Mouse (Mus musculus): ENCODE results near the gene Arhgap33. TPM values are rescaled to one million over a fixed set of nuclear protein-coding genes. Genes with fewer than 3 reads are reported as not detected.
A peak's percentile ranks its signal among the peaks of the same experiment; 100 is the strongest.

Gene Arhgap33
- 78.3 and 90.0 TPM in 2 replicates for polyA plus RNA-seq (2016; fragmentation: Nextera tagmentation; extraction: Ambion mirVana)

GRCm38 (mm10) chr7:30534633-30535577, at the start of gene Arhgap33:
Arhgap33 (minus strand) TSS chr7:30535060.
- H3K9me3 ChIP-seq = no peaks in the 10 kb centered on the region
- peak within 1 kb of the TSS; percentile 87 for H3K9ac ChIP-seq
- peak within 1 kb of the TSS; percentile 77 for H3K27ac ChIP-seq
- H3K27me3 ChIP-seq (replicated peaks) = no peaks in the 10 kb centered on the region
- ATAC-seq (ENCODE audit: low FRiP score, low read depth) = peak; percentile 89
- H3K4me1 ChIP-seq = peaks cover 33% of the 10 kb centered on the region
- peaks cover 43% of the 10 kb centered on the region for H3K36me3 ChIP-seq
- under 1% methylated on average over 79 of the region's 84 CpGs for WGBS
- H3K4me2 ChIP-seq (replicated peaks) = peak within 1 kb of the TSS; percentile 81
- peak within 1 kb of the TSS; percentile 78 for H3K4me3 ChIP-seq

GRCm38 (mm10) chr7:30584339-30584738, 49.5 kb upstream of the Arhgap33 start:
- Histone ChIP-seq H3K4me2 (replicated peaks) (no peak overlapping the region), H3K27ac (no peak overlapping the region), H3K27me3 (replicated peaks) (no peaks in the 10 kb centered on the region), H3K36me3 (peaks cover 73% of the 10 kb centered on the region), H3K4me1 (peaks cover 13% of the 10 kb centered on the region), H3K4me3 (no peak overlapping the region), H3K9ac (no peak overlapping the region), H3K9me3 (no peaks in the 10 kb centered on the region)
- WGBS = 96% methylated on average over 10 of the region's 10 CpGs
- no peak for ATAC-seq (ENCODE audit: low FRiP score, low read depth)

GRCm38 (mm10) chr7:30581547-30581946, 46.7 kb upstream of the Arhgap33 start:
- H3K4me3 ChIP-seq = no peak overlapping the region
- no peak for ATAC-seq (ENCODE audit: low FRiP score, low read depth)
- H3K9me3 ChIP-seq = no peaks in the 10 kb centered on the region
- H3K36me3 ChIP-seq = peaks cover 99% of the 10 kb centered on the region
- no peak overlapping the region for H3K27ac ChIP-seq
- peaks cover 2% of the 10 kb centered on the region for H3K4me1 ChIP-seq
- no peak overlapping the region for H3K4me2 ChIP-seq (replicated peaks)
- 97% methylated on average over 16 of the region's 16 CpGs for WGBS
- no peak overlapping the region for H3K9ac ChIP-seq
- H3K27me3 ChIP-seq (replicated peaks) = no peaks in the 10 kb centered on the region

GRCm38 (mm10) chr7:30579950-30580349, 45.1 kb upstream of the Arhgap33 start:
- H3K36me3 ChIP-seq = peaks cover 99% of the 10 kb centered on the region
- H3K4me2 ChIP-seq (replicated peaks) = no peak overlapping the region
- H3K27ac ChIP-seq = no peak overlapping the region
- no peak overlapping the region for H3K9ac ChIP-seq
- WGBS = 95% methylated on average over 8 of the region's 8 CpGs
- ATAC-seq (ENCODE audit: low FRiP score, low read depth) = no peak
- H3K9me3 ChIP-seq = no peaks in the 10 kb centered on the region
- H3K27me3 ChIP-seq (replicated peaks) = no peaks in the 10 kb centered on the region
- H3K4me3 ChIP-seq = no peak overlapping the region
- no peaks in the 10 kb centered on the region for H3K4me1 ChIP-seq

GRCm38 (mm10) chr7:30572969-30573368, 38.1 kb upstream of the Arhgap33 start:
- H3K4me3 ChIP-seq = no peak overlapping the region
- H3K36me3 ChIP-seq = peaks cover 94% of the 10 kb centered on the region
- H3K27ac ChIP-seq = no peak overlapping the region
- H3K27me3 ChIP-seq (replicated peaks) = no peaks in the 10 kb centered on the region
- H3K4me2 ChIP-seq (replicated peaks) = no peak overlapping the region
- H3K4me1 ChIP-seq = no peaks in the 10 kb centered on the region
- 84% methylated on average over 2 of the region's 2 CpGs for WGBS
- H3K9me3 ChIP-seq = no peaks in the 10 kb centered on the region
- no peak overlapping the region for H3K9ac ChIP-seq
- no peak for ATAC-seq (ENCODE audit: low FRiP score, low read depth)

GRCm38 (mm10) chr7:30572389-30572788, 37.5 kb upstream of the Arhgap33 start:
- Histone ChIP-seq H3K4me3 (no peak overlapping the region), H3K27me3 (replicated peaks) (no peaks in the 10 kb centered on the region), H3K4me1 (no peaks in the 10 kb centered on the region), H3K9ac (no peak overlapping the region), H3K9me3 (no peaks in the 10 kb centered on the region), H3K27ac (no peak overlapping the region), H3K36me3 (peaks cover 91% of the 10 kb centered on the region), H3K4me2 (replicated peaks) (no peak overlapping the region)
- no peak for ATAC-seq (ENCODE audit: low FRiP score, low read depth)
- 90% methylated on average over 5 of the region's 5 CpGs for WGBS

- peaks cover 66% of the 10 kb centered on the region for H3K36me3 ChIP-seq
- no peaks in the 10 kb centered on the region for H3K27me3 ChIP-seq (replicated peaks)
- H3K9me3 ChIP-seq = no peaks in the 10 kb centered on the region
- H3K9ac ChIP-seq = no peak overlapping the region
- peaks cover 10% of the 10 kb centered on the region for H3K4me1 ChIP-seq
- ATAC-seq (ENCODE audit: low FRiP score, low read depth) = no peak
- H3K4me3 ChIP-seq = no peak overlapping the region
- WGBS = 88% methylated on average over 11 of the region's 11 CpGs
- H3K27ac ChIP-seq = no peak overlapping the region
- no peak overlapping the region for H3K4me2 ChIP-seq (replicated peaks)
Measured at GRCm38 (mm10) chr7:30567555-30567954, 32.7 kb upstream of the Arhgap33 start.

GRCm38 (mm10) chr7:30566033-30566432, 31.2 kb upstream of the Arhgap33 start:
- Histone ChIP-seq H3K9me3 (no peaks in the 10 kb centered on the region), H3K9ac (no peak overlapping the region), H3K4me2 (replicated peaks) (no peak overlapping the region), H3K27me3 (replicated peaks) (no peaks in the 10 kb centered on the region), H3K4me3 (no peak overlapping the region), H3K4me1 (peaks cover 17% of the 10 kb centered on the region), H3K36me3 (peaks cover 55% of the 10 kb centered on the region), H3K27ac (no peak overlapping the region)
- ATAC-seq (ENCODE audit: low FRiP score, low read depth) = no peak
- WGBS = 90% methylated on average over 9 of the region's 9 CpGs

GRCm38 (mm10) chr7:30564970-30565571, 30.2 kb upstream of the Arhgap33 start, which contains the start of gene Igflr1:
Igflr1 (plus strand) TSS chr7:30565427.
- Histone ChIP-seq H3K27me3 (replicated peaks) (no peaks in the 10 kb centered on the region), H3K4me3 (no peak within 1 kb of the TSS), H3K9me3 (no peaks in the 10 kb centered on the region), H3K9ac (no peak within 1 kb of the TSS), H3K36me3 (peaks cover 47% of the 10 kb centered on the region), H3K4me2 (replicated peaks) (peak within 1 kb of the TSS; percentile 81; the same call in 1 of the 2 replicates), H3K4me1 (peaks cover 17% of the 10 kb centered on the region), H3K27ac (no peak within 1 kb of the TSS)
- ATAC-seq (ENCODE audit: low FRiP score, low read depth) = no peak
- WGBS = 97% methylated on average over 12 of the region's 12 CpGs

GRCm38 (mm10) chr7:30563906-30564280, 29.0 kb upstream of the Arhgap33 start:
- H3K9ac ChIP-seq = peak overlapping the region; percentile 70
- no peak overlapping the region for H3K27ac ChIP-seq
- WGBS = 24% methylated on average over 6 of the region's 6 CpGs

GRCm38 (mm10) chr7:30563117-30563905, 28.5 kb upstream of the Arhgap33 start, which contains the start of the genes U2af1l4, Gm49396 and Psenen:
U2af1l4 (plus strand) TSS chr7:30563301.
Gm49396 (plus strand) TSS chr7:30563344.
Psenen (minus strand) TSS chr7:30563627.
- Histone ChIP-seq H3K4me1 (peaks cover 24% of the 10 kb centered on the region), H3K9me3 (no peaks in the 10 kb centered on the region), H3K27me3 (replicated peaks) (no peaks in the 10 kb centered on the region), H3K36me3 (peaks cover 29% of the 10 kb centered on the region), H3K9ac (peak within 1 kb of the TSS; percentile 70), H3K4me2 (replicated peaks) (peak within 1 kb of the TSS; percentile 81), H3K27ac (peak within 1 kb of the TSS; percentile 75), H3K4me3 (peak within 1 kb of the TSS; percentile 74)
- peak; percentile 86 for ATAC-seq (ENCODE audit: low FRiP score, low read depth)
- WGBS = under 1% methylated on average over 45 of the region's 45 CpGs

More at GRCm38 (mm10) chr7:30563906-30564280, 29.0 kb upstream of the Arhgap33 start:
- Histone ChIP-seq H3K4me3 (peak overlapping the region; percentile 74), H3K9me3 (no peaks in the 10 kb centered on the region), H3K36me3 (peaks cover 35% of the 10 kb centered on the region), H3K27me3 (replicated peaks) (no peaks in the 10 kb centered on the region), H3K4me1 (peaks cover 19% of the 10 kb centered on the region), H3K4me2 (replicated peaks) (peak overlapping the region; percentile 81)
- no peak for ATAC-seq (ENCODE audit: low FRiP score, low read depth)

Data from neural tube, embryonic 12.5 days (tissue).